Mouse (Mus musculus): Measurements from ENCODE around the gene E030018B13Rik. TPM values are rescaled to one million over a fixed set of nuclear protein-coding genes. Genes with fewer than 3 reads are reported as not detected.

E030018B13Rik gene
- polyA plus RNA-seq, 1 experiment from 2014 or later, result not detected

- ATAC-seq (ENCODE audit: low FRiP score, low read depth), result no peak
- H3K9ac ChIP-seq, result no peak overlapping the region
- no peak overlapping the region for H3K4me2 ChIP-seq
- H3K9me3 ChIP-seq, result no peaks in the 10 kb centered on the region
- H3K36me3 ChIP-seq, result no peaks in the 10 kb centered on the region
- 38% methylated on average over 4 of the region's 4 CpGs for WGBS
- H3K27ac ChIP-seq (replicated peaks), result peak overlapping the region; percentile 37; the same call in 1 of the 2 replicates
- peaks cover 63% of the 10 kb centered on the region for H3K4me1 ChIP-seq (replicated peaks)
- H3K4me3 ChIP-seq, result no peak overlapping the region
- H3K27me3 ChIP-seq, result no peaks in the 10 kb centered on the region
Measured at GRCm38 (mm10) chr7:63910912-63911311, 5.7 kb upstream of the E030018B13Rik start.

- Histone ChIP-seq H3K9me3 (no peaks in the 10 kb centered on the region), H3K27ac (replicated peaks) (peak overlapping the region; percentile 37), H3K27me3 (no peaks in the 10 kb centered on the region), H3K4me1 (replicated peaks) (peaks cover 63% of the 10 kb centered on the region), H3K36me3 (no peaks in the 10 kb centered on the region), H3K4me2 (no peak overlapping the region), H3K4me3 (no peak overlapping the region), H3K9ac (no peak overlapping the region)
- peak; percentile 45 for ATAC-seq (ENCODE audit: low FRiP score, low read depth)
- WGBS, result 50% methylated on average over 8 of the region's 8 CpGs
Measured at GRCm38 (mm10) chr7:63911383-63912233, 5.0 kb upstream of the E030018B13Rik start.

GRCm38 (mm10) chr7:63912234-63912810 lies 4.3 kb upstream of the E030018B13Rik start:
- Histone ChIP-seq H3K4me2 (no peak overlapping the region), H3K4me1 (replicated peaks) (peaks cover 64% of the 10 kb centered on the region), H3K9ac (no peak overlapping the region), H3K36me3 (no peaks in the 10 kb centered on the region), H3K9me3 (no peaks in the 10 kb centered on the region), H3K27ac (replicated peaks) (peak overlapping the region; percentile 37), H3K4me3 (no peak overlapping the region), H3K27me3 (no peaks in the 10 kb centered on the region)
- ATAC-seq (ENCODE audit: low FRiP score, low read depth), result peak; percentile 17; the same call in 1 of the 2 replicates
- WGBS, result 26% methylated on average over 7 of the region's 7 CpGs

GRCm38 (mm10) chr7:63912924-63913723 lies 3.5 kb upstream of the E030018B13Rik start:
- Histone ChIP-seq H3K9ac (no peak overlapping the region), H3K4me1 (replicated peaks) (peaks cover 65% of the 10 kb centered on the region), H3K27ac (replicated peaks) (peak overlapping the region; percentile 37), H3K36me3 (no peaks in the 10 kb centered on the region), H3K9me3 (no peaks in the 10 kb centered on the region), H3K27me3 (no peaks in the 10 kb centered on the region), H3K4me2 (no peak overlapping the region), H3K4me3 (no peak overlapping the region)
- ATAC-seq (ENCODE audit: low FRiP score, low read depth), result no peak
- 24% methylated on average over 12 of the region's 12 CpGs for WGBS

GRCm38 (mm10) chr7:63913724-63914692 lies 2.6 kb upstream of the E030018B13Rik start:
- Histone ChIP-seq H3K27ac (replicated peaks) (peak overlapping the region; percentile 12; the same call in 1 of the 2 replicates), H3K9ac (no peak overlapping the region), H3K4me1 (replicated peaks) (peaks cover 60% of the 10 kb centered on the region), H3K4me3 (no peak overlapping the region), H3K36me3 (no peaks in the 10 kb centered on the region), H3K4me2 (no peak overlapping the region), H3K27me3 (no peaks in the 10 kb centered on the region), H3K9me3 (no peaks in the 10 kb centered on the region)
- no peak for ATAC-seq (ENCODE audit: low FRiP score, low read depth)
- 48% methylated on average over 10 of the region's 10 CpGs for WGBS

GRCm38 (mm10) chr7:63914891-63915290 lies 1.8 kb upstream of the E030018B13Rik start:
- Histone ChIP-seq H3K9ac (no peak overlapping the region), H3K4me3 (no peak overlapping the region), H3K27me3 (no peaks in the 10 kb centered on the region), H3K4me1 (replicated peaks) (peaks cover 61% of the 10 kb centered on the region), H3K36me3 (no peaks in the 10 kb centered on the region), H3K27ac (replicated peaks) (no peak overlapping the region), H3K4me2 (no peak overlapping the region), H3K9me3 (no peaks in the 10 kb centered on the region)
- no peak for ATAC-seq (ENCODE audit: low FRiP score, low read depth)
- 94% methylated on average over 2 of the region's 2 CpGs for WGBS

- ATAC-seq (ENCODE audit: low FRiP score, low read depth), result no peak
- Histone ChIP-seq H3K4me2 (no peak overlapping the region), H3K4me1 (replicated peaks) (peaks cover 44% of the 10 kb centered on the region), H3K27me3 (no peaks in the 10 kb centered on the region), H3K27ac (replicated peaks) (no peak overlapping the region), H3K4me3 (no peak overlapping the region), H3K9me3 (no peaks in the 10 kb centered on the region), H3K36me3 (no peaks in the 10 kb centered on the region), H3K9ac (no peak overlapping the region)
- 58% methylated on average over 6 of the region's 6 CpGs for WGBS
Measured at GRCm38 (mm10) chr7:63917693-63918092, 1.0 kb downstream of the E030018B13Rik start.

- Histone ChIP-seq H3K4me2 (no peak overlapping the region), H3K27ac (replicated peaks) (no peak overlapping the region), H3K9ac (no peak overlapping the region), H3K4me1 (replicated peaks) (peaks cover 37% of the 10 kb centered on the region), H3K4me3 (no peak overlapping the region), H3K36me3 (no peaks in the 10 kb centered on the region), H3K27me3 (no peaks in the 10 kb centered on the region), H3K9me3 (no peaks in the 10 kb centered on the region)
- 92% methylated on average over 12 of the region's 12 CpGs for WGBS
- no peak for ATAC-seq (ENCODE audit: low FRiP score, low read depth)
Measured at GRCm38 (mm10) chr7:63918771-63919768, 2.4 kb downstream of the E030018B13Rik start.

GRCm38 (mm10) chr7:63921909-63922562 lies 5.4 kb downstream of the E030018B13Rik start:
- WGBS, result 73% methylated on average over 8 of the region's 8 CpGs
- Histone ChIP-seq H3K4me1 (replicated peaks) (peaks cover 63% of the 10 kb centered on the region), H3K9me3 (no peaks in the 10 kb centered on the region), H3K27ac (replicated peaks) (no peak overlapping the region), H3K9ac (no peak overlapping the region), H3K4me2 (no peak overlapping the region), H3K4me3 (no peak overlapping the region), H3K27me3 (no peaks in the 10 kb centered on the region), H3K36me3 (no peaks in the 10 kb centered on the region)
- ATAC-seq (ENCODE audit: low FRiP score, low read depth), result no peak

GRCm38 (mm10) chr7:63922571-63922970 lies 5.9 kb downstream of the E030018B13Rik start:
- H3K4me1 ChIP-seq (replicated peaks), result peaks cover 63% of the 10 kb centered on the region
- ATAC-seq (ENCODE audit: low FRiP score, low read depth), result no peak

More at GRCm38 (mm10) chr7:63922571-63922970, 5.9 kb downstream of the E030018B13Rik start:
- no peak overlapping the region for H3K4me2 ChIP-seq
- H3K27ac ChIP-seq (replicated peaks), result no peak overlapping the region
- H3K9me3 ChIP-seq, result no peaks in the 10 kb centered on the region
- H3K27me3 ChIP-seq, result no peaks in the 10 kb centered on the region
- no peak overlapping the region for H3K4me3 ChIP-seq
- H3K36me3 ChIP-seq, result no peaks in the 10 kb centered on the region
- no peak overlapping the region for H3K9ac ChIP-seq
- whole genome bisulfite sequencing, result 53% methylated on average over 2 of the region's 2 CpGs
